Mouse (Mus musculus): Measurements from ENCODE around the gene Ralgps1. TPM values are rescaled to one million over a fixed set of nuclear protein-coding genes. Genes with fewer than 3 reads are reported as not detected.

Ralgps1 gene
- polyA plus RNA-seq, 1 experiment from 2014 or later = 5.2 TPM

DNA sequence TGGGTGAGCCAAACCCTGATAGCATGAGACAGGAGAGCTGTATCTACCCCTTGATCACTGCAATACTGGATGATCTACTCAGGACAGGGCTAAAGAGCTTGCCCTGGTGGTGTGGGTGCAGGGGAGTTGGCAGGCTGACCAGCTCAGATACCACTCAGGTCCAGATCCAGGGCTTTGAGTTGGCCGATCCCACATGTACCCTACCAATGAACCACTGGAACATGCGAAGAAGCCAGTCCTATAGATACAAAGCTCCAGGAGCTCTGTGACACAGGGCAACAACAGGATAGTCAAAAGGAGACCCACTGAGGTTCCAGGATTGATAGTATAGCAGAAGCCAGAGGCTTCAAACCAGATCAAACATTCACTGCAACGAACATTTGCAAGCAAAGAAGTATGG is 19.8 kb downstream of the Ralgps1 start:
- no peak overlapping the region for H3K4me2 ChIP-seq (ENCODE audit: low read depth, low read length)
- H3K27me3 ChIP-seq (ENCODE audit: control insufficient read depth, insufficient read depth, low read depth, low read length) = no peaks in the 10 kb centered on the region
- no peak overlapping the region for H3K27ac ChIP-seq (ENCODE audit: low read length)
- H3K36me3 ChIP-seq (ENCODE audit: control insufficient read depth, insufficient read depth, low read length) = no peaks in the 10 kb centered on the region
- ATAC-seq (ENCODE audit: low read depth) = no peak
- no peaks in the 10 kb centered on the region for H3K9me3 ChIP-seq (ENCODE audit: control insufficient read depth, low read length)
- H3K4me1 ChIP-seq (replicated peaks; ENCODE audit: control insufficient read depth, insufficient read depth, low read length) = no peaks in the 10 kb centered on the region
- 89% methylated on average over 3 of the region's 3 CpGs for WGBS
- H3K4me3 ChIP-seq (ENCODE audit: low read length) = no peak overlapping the region
- H3K9ac ChIP-seq (ENCODE audit: low read length) = no peak overlapping the region

DNA sequence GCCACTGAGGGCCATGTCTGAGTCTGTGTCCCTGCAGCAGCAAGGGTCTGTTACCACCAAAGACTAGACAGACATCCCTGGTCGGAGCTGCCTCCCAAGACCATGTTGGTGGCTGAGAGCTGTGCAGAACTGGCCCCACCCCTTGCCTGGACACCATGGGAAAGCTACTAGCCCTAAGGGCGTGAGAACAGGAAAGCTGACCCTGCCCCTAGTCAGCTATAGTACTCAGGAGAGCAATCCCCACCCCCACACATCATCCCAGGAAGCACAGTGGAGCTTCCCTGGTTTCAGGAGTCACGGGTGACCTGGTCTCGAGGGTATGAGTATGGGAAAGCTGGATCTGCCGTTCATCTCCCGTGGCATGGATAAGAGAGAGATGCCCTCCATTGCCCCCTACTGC is 20.4 kb downstream of the Ralgps1 start:
- Histone ChIP-seq H3K4me2 (ENCODE audit: low read depth, low read length) (no peak overlapping the region), H3K9ac (ENCODE audit: low read length) (no peak overlapping the region), H3K27ac (ENCODE audit: low read length) (no peak overlapping the region), H3K36me3 (ENCODE audit: control insufficient read depth, insufficient read depth, low read length) (no peaks in the 10 kb centered on the region), H3K4me3 (ENCODE audit: low read length) (no peak overlapping the region), H3K4me1 (replicated peaks; ENCODE audit: control insufficient read depth, insufficient read depth, low read length) (0 out of 2 replicates have a peak, but pooled peaks cover 2% of the 10 kb centered on the region), H3K9me3 (ENCODE audit: control insufficient read depth, low read length) (no peaks in the 10 kb centered on the region), H3K27me3 (ENCODE audit: control insufficient read depth, insufficient read depth, low read depth, low read length) (no peaks in the 10 kb centered on the region)
- WGBS = 66% methylated on average over 6 of the region's 6 CpGs
- ATAC-seq (ENCODE audit: low read depth) = no peak

DNA sequence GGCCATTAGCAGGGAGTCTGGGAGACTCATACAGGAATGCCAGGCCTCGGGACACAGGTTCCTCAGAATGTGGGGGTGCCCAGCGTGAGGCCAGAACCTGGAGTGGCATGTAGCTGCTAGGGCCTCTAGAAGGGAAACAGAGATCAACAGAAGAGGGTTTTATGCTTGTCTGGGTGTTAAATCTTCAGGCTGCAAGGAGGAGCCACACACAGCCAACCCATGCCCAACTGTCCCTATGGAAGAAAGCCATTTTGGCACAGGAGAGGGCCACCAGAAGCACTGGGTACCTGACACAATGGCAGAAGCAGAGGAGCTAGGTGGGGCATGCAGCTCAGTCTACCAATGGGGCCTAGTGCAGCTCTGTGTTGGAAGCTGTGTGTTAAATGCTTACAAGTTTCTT is 21.7 kb downstream of the Ralgps1 start:
- ATAC-seq (ENCODE audit: low read depth) = no peak
- no peak overlapping the region for H3K27ac ChIP-seq (ENCODE audit: low read length)
- WGBS = 41% methylated on average over 2 of the region's 2 CpGs

DNA sequence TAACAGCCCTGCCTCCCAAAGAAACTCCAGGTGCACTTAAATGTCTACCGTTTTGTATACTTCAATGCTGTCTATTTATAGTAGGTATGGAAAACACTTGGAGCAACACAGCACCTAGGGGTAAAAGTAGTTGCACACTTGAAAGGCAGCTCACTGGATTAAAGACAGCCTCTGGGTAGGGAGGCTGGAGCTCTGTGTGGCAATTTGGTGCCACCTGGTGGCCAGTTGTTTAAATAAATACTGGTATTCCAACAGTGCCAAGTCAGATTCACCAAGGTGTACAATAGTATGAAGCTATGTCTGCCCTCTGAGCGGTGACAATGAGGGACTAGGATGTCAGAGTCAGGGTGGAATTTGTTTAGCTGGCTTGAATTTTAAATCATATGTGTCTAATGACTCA is 22.2 kb downstream of the Ralgps1 start:
- Histone ChIP-seq H3K9me3 (ENCODE audit: control insufficient read depth, low read length) (no peaks in the 10 kb centered on the region), H3K27me3 (ENCODE audit: control insufficient read depth, insufficient read depth, low read depth, low read length) (no peaks in the 10 kb centered on the region), H3K4me3 (ENCODE audit: low read length) (no peak overlapping the region), H3K27ac (ENCODE audit: low read length) (no peak overlapping the region), H3K36me3 (ENCODE audit: control insufficient read depth, insufficient read depth, low read length) (no peaks in the 10 kb centered on the region), H3K4me1 (replicated peaks; ENCODE audit: control insufficient read depth, insufficient read depth, low read length) (0 out of 2 replicates have a peak, but pooled peaks cover 4% of the 10 kb centered on the region), H3K4me2 (ENCODE audit: low read depth, low read length) (no peak overlapping the region), H3K9ac (ENCODE audit: low read length) (no peak overlapping the region)
- WGBS = 17% methylated on average over 2 of the region's 2 CpGs
- ATAC-seq (ENCODE audit: low read depth) = peak; percentile 66

More for the DNA sequence above, 21.7 kb downstream of the Ralgps1 start:
- H3K9me3 ChIP-seq (ENCODE audit: control insufficient read depth, low read length) = no peaks in the 10 kb centered on the region
- no peak overlapping the region for H3K4me2 ChIP-seq (ENCODE audit: low read depth, low read length)
- no peak overlapping the region for H3K4me3 ChIP-seq (ENCODE audit: low read length)
- no peak overlapping the region for H3K9ac ChIP-seq (ENCODE audit: low read length)
- H3K27me3 ChIP-seq (ENCODE audit: control insufficient read depth, insufficient read depth, low read depth, low read length) = no peaks in the 10 kb centered on the region
- no peaks in the 10 kb centered on the region for H3K36me3 ChIP-seq (ENCODE audit: control insufficient read depth, insufficient read depth, low read length)
- H3K4me1 ChIP-seq (replicated peaks; ENCODE audit: control insufficient read depth, insufficient read depth, low read length) = 0 out of 2 replicates have a peak, but pooled peaks cover 4% of the 10 kb centered on the region

DNA sequence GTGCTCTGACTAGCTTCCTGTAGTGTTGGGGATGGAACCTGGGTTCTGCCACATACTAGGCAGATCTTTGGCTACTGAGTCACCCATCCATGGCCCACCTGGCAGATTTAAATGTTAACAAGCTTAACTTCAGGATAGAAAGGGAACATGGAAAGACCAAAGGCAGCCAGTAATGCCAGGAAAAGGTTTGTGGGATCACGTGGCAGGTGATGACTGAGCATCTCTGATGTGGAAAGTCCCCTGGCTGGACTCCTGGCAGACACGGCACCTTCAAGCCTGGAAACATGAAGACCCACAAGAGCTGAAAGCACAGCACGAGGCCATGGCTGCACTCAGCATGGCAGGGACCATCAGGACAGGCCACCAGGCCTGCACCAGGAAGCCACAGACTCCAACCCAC is 23.0 kb downstream of the Ralgps1 start:
- Histone ChIP-seq H3K4me2 (ENCODE audit: low read depth, low read length) (no peak overlapping the region), H3K9me3 (ENCODE audit: control insufficient read depth, low read length) (no peaks in the 10 kb centered on the region), H3K4me1 (replicated peaks; ENCODE audit: control insufficient read depth, insufficient read depth, low read length) (0 out of 2 replicates have a peak, but pooled peaks cover 4% of the 10 kb centered on the region), H3K27ac (ENCODE audit: low read length) (no peak overlapping the region), H3K27me3 (ENCODE audit: control insufficient read depth, insufficient read depth, low read depth, low read length) (no peaks in the 10 kb centered on the region), H3K4me3 (ENCODE audit: low read length) (no peak overlapping the region), H3K9ac (ENCODE audit: low read length) (no peak overlapping the region), H3K36me3 (ENCODE audit: control insufficient read depth, insufficient read depth, low read length) (no peaks in the 10 kb centered on the region)
- 73% methylated on average over 3 of the region's 3 CpGs for WGBS
- no peak for ATAC-seq (ENCODE audit: low read depth)

DNA sequence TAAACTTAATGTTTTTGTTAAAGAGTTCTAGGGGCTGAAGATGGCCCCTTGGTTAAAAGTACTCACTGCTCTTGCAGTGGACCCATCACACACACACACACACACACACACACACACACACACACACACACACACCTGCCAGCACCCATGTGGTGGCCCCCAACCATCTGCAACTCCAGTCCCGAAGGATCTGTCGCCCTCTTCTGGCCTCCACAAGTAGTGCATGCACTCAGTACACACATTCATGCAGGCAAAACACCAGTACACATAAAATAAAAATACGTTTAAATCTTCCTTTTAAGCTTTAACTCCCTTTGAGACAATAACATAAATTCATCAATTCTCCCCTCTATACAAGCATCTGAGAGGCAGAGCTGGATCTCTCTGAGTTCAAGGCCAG is 23.7 kb downstream of the Ralgps1 start:
- Histone ChIP-seq H3K27me3 (ENCODE audit: control insufficient read depth, insufficient read depth, low read depth, low read length) (no peaks in the 10 kb centered on the region), H3K9me3 (ENCODE audit: control insufficient read depth, low read length) (no peaks in the 10 kb centered on the region), H3K4me1 (replicated peaks; ENCODE audit: control insufficient read depth, insufficient read depth, low read length) (0 out of 2 replicates have a peak, but pooled peaks cover 4% of the 10 kb centered on the region), H3K4me3 (ENCODE audit: low read length) (no peak overlapping the region), H3K9ac (ENCODE audit: low read length) (no peak overlapping the region), H3K27ac (ENCODE audit: low read length) (no peak overlapping the region), H3K4me2 (ENCODE audit: low read depth, low read length) (no peak overlapping the region), H3K36me3 (ENCODE audit: control insufficient read depth, insufficient read depth, low read length) (no peaks in the 10 kb centered on the region)
- WGBS = 39% methylated on average over 3 of the region's 3 CpGs
- ATAC-seq (ENCODE audit: low read depth) = no peak

DNA sequence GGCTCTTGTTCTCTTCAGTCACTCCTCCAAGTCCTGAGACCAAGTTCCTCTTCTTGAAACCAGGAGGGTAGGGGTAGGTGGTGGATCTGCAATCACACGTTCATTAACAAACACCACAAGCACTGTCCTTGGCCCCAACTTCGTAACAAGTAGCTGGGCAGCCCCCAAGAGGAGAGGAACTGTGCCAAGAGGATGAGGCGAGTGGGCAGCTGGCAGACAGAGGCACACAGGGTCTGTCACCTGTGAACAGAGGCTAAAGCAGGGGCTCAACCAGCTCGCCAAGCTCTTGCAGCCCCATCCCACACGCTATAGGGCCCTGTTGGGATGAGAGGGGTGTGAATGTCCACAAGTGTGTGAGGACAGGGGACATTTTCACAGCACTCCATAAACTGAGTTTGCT is 24.5 kb downstream of the Ralgps1 start:
- 55% methylated on average over 5 of the region's 5 CpGs for WGBS
- Histone ChIP-seq H3K9me3 (ENCODE audit: control insufficient read depth, low read length) (no peaks in the 10 kb centered on the region), H3K4me1 (replicated peaks; ENCODE audit: control insufficient read depth, insufficient read depth, low read length) (0 out of 2 replicates have a peak, but pooled peaks cover 4% of the 10 kb centered on the region)

DNA sequence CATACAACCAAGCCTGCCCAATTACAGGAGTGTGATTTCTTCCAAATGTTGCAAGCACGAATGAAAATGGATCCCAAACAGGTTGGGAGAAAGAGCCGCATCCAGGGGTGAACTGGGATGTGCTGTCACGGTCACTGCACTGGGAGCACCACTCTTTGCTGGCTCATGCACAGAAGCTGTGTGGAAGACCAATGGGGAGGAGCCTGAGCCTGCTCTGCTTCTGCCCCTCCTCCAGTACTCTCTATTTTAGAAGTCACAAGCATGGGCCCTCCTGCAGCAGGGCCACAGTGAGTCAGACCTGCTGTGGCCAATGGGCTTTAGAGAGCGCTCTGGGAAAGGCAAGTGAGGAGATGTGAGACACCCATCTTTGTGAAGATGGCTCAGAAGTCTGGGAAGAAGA is 25.3 kb downstream of the Ralgps1 start:
- Histone ChIP-seq H3K4me1 (replicated peaks; ENCODE audit: control insufficient read depth, insufficient read depth, low read length) (0 out of 2 replicates have a peak, but pooled peaks cover 4% of the 10 kb centered on the region), H3K36me3 (ENCODE audit: control insufficient read depth, insufficient read depth, low read length) (no peaks in the 10 kb centered on the region), H3K27ac (ENCODE audit: low read length) (no peak overlapping the region), H3K9me3 (ENCODE audit: control insufficient read depth, low read length) (no peaks in the 10 kb centered on the region), H3K4me3 (ENCODE audit: low read length) (no peak overlapping the region), H3K27me3 (ENCODE audit: control insufficient read depth, insufficient read depth, low read depth, low read length) (no peaks in the 10 kb centered on the region), H3K9ac (ENCODE audit: low read length) (no peak overlapping the region), H3K4me2 (ENCODE audit: low read depth, low read length) (no peak overlapping the region)
- WGBS = 64% methylated on average over 4 of the region's 4 CpGs
- ATAC-seq (ENCODE audit: low read depth) = no peak

More for the DNA sequence above, 24.5 kb downstream of the Ralgps1 start:
- Histone ChIP-seq H3K36me3 (ENCODE audit: control insufficient read depth, insufficient read depth, low read length) (no peaks in the 10 kb centered on the region), H3K4me3 (ENCODE audit: low read length) (no peak overlapping the region), H3K4me2 (ENCODE audit: low read depth, low read length) (no peak overlapping the region), H3K27ac (ENCODE audit: low read length) (no peak overlapping the region), H3K9ac (ENCODE audit: low read length) (no peak overlapping the region), H3K27me3 (ENCODE audit: control insufficient read depth, insufficient read depth, low read depth, low read length) (no peaks in the 10 kb centered on the region)
- no peak for ATAC-seq (ENCODE audit: low read depth)

DNA sequence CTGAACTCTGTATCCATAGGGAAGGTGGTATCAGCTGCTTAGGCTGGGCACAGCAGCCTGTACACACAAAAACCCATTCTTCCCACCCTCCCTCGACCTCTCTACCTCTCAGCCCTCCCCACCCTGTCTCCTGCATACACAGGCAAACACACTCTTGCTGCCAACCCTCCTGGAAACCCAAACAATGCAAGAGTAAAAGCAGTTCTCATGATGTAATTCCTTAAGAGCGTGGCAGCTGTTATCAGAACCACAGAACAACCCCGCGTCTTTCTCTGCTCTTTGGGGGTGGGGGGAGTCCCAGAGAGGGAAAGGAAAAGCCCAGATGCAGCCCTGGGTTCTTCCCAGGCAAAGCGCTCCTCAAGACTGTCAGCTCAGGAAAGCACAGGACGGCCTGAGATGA is 25.8 kb downstream of the Ralgps1 start:
- WGBS = 37% methylated on average over 6 of the region's 6 CpGs
- H3K27ac ChIP-seq (ENCODE audit: low read length) = no peak overlapping the region
- ATAC-seq (ENCODE audit: low read depth) = peak; percentile 48

DNA sequence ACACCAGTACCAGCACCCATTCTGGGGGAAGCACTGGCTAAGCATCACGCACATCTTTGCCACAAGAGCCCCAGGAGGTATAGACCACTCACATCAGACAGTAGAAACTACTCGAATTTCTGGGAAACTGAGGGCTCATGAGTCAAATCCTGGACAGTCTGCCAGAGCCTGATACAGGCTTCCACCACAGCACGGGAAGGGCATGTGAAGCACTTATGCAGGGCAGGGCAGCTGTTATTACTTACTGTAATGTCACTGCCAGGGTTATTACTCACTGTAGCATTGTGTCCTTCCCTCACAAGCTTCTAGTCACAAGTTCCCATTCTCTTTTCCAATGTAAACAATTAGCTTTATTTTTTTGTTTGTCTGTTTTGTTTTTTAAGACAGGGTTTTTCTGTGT is 27.9 kb downstream of the Ralgps1 start:
- ATAC-seq (ENCODE audit: low read depth) = no peak
- no peak overlapping the region for H3K9ac ChIP-seq (ENCODE audit: low read length)
- 0 out of 2 replicates have a peak, but pooled peaks cover 4% of the 10 kb centered on the region for H3K4me1 ChIP-seq (replicated peaks; ENCODE audit: control insufficient read depth, insufficient read depth, low read length)
- H3K27me3 ChIP-seq (ENCODE audit: control insufficient read depth, insufficient read depth, low read depth, low read length) = no peaks in the 10 kb centered on the region
- WGBS = 61% methylated on average over 3 of the region's 3 CpGs
- no peaks in the 10 kb centered on the region for H3K36me3 ChIP-seq (ENCODE audit: control insufficient read depth, insufficient read depth, low read length)
- no peaks in the 10 kb centered on the region for H3K9me3 ChIP-seq (ENCODE audit: control insufficient read depth, low read length)
- no peak overlapping the region for H3K4me3 ChIP-seq (ENCODE audit: low read length)
- H3K27ac ChIP-seq (ENCODE audit: low read length) = no peak overlapping the region
- no peak overlapping the region for H3K4me2 ChIP-seq (ENCODE audit: low read depth, low read length)

More for the DNA sequence above, 25.8 kb downstream of the Ralgps1 start:
- Histone ChIP-seq H3K36me3 (ENCODE audit: control insufficient read depth, insufficient read depth, low read length) (no peaks in the 10 kb centered on the region), H3K4me1 (replicated peaks; ENCODE audit: control insufficient read depth, insufficient read depth, low read length) (0 out of 2 replicates have a peak, but pooled peaks cover 4% of the 10 kb centered on the region), H3K4me3 (ENCODE audit: low read length) (no peak overlapping the region), H3K27me3 (ENCODE audit: control insufficient read depth, insufficient read depth, low read depth, low read length) (no peaks in the 10 kb centered on the region), H3K9ac (ENCODE audit: low read length) (no peak overlapping the region), H3K4me2 (ENCODE audit: low read depth, low read length) (no peak overlapping the region), H3K9me3 (ENCODE audit: control insufficient read depth, low read length) (no peaks in the 10 kb centered on the region)
